Mouse (Mus musculus) cerebellum, adult 11-12 months (tissue): ENCODE results near the gene Gm12216.
"Not testable (repeated sequence)": the region's sequence is repeated elsewhere in the genome, so short reads cannot be mapped to it uniquely, and the experiment has no call there.

ENCODE experiments used
- DNase-seq: peaks from one replicate; pipeline ENCODE4 v3.0.0; 2022

Gm12216 gene

GRCm38 (mm10) chr11:53858761-53859580, at the start of gene Gm12216:
Gene Gm12216 (minus strand): TSS chr11:53859256.
- peak; percentile 13 for DNase-seq

DNA sequence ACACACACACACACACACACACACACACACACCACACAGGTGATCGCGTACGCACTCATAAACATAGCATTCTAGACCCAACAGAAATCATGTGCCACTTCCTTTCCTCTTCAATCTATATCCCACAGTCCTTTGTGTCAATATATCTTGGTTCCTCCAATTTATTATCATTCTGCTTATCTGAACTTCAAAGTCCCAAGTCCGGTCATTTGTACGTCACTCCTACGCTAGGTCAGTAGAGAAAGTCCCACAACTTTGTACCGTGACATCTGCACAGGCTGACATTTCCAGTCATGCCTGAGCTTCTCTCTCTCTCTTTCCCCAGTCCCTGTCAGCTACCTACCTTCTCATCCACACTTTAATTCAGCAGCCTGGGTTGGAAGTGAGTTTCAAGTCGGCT, 49.6 kb upstream of the Gm12216 start:
- no peak for DNase-seq

DNA sequence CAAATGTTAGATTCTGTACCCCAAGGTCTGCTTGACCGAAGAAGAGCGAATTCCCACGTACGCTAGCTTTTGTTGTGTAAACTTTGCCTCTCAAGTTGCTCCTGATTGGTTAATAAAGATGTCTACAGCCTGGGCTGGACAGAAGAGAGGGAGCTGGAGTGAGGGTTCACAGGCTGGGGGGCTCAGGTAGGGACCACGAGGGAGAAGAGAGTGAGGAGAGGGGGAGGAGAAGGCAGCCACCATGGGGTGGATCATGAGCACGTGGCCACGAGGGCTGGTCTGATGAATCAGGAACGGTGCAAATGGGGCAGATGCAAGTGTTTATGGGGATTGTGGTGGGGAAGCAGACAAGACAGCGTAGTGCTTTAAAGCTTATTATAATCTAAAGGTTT, 45.5 kb upstream of the Gm12216 start:
- DNase-seq = no peak

- no peak for DNase-seq
These were observed 44.9 kb upstream of the Gm12216 start for GRCm38 (mm10) chr11:53903781-53904533.

DNA sequence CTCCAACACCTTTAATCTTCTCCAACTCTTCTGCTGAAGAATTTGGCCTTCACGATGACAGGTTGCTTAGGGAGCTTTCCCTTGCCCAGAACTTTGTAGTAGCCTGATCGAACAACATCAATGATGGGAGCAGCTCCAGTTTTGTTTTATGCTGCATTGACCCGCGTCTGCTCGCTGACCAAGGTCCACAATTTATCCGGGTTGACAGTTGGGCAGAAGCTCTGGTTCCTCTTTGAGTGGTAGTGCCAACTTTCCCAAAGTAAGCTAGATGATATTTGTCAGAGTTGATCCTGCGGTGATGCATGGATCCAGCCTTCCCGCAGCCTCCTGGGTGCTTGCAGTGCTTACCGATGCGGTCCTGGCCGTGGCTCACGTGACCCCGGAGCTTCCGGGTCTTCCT, 43.7 kb upstream of the Gm12216 start:
- DNase-seq = no peak

GRCm38 (mm10) chr11:53900991-53901390, 41.9 kb upstream of the Gm12216 start:
- no peak for DNase-seq

- no peak for DNase-seq
These were observed 40.9 kb upstream of the Gm12216 start for GRCm38 (mm10) chr11:53899981-53900380.

DNA sequence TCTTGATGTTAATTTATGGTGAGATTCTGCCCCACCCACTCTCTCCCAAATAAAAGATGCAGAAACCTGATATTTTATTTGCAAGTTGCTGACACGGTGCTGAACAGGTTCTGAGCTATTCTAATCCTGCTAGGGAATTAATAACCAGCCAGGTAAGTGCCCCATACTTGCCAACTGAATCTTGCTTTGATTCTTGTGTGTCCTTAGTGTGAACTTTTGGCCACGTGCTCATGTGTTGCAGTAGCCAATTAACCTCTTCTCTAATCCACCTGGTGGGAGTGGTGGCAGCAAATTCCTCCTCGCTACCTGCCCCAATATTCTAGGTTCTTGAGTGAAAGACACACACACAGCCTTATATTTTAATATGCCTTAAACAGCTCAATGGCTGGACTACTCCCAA, 39.9 kb upstream of the Gm12216 start:
- no peak for DNase-seq

DNA sequence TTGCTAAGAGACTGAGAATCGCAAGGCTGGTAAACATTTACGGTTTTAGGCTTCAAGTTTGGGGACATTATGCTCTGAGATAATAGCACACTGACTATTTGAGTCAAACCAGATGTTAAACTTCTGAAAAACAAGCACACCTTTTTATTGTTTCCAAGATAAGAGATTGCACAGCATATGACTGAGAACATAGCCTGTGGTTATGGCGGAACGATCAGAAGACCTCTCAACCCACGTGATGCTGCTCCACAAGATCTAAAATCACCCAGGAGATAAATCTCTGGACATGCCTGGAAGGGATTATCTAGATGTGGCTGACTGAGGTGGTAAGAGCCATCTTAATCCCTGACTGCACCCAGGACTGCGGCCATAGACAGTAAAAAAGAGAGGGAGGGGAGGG, 37.9 kb upstream of the Gm12216 start:
- no peak for DNase-seq

- no peak for DNase-seq
These were observed 34.4 kb upstream of the Gm12216 start for GRCm38 (mm10) chr11:53893451-53893850.

- no peak for DNase-seq
These were observed 33.8 kb upstream of the Gm12216 start for GRCm38 (mm10) chr11:53892716-53893416.

GRCm38 (mm10) chr11:53891505-53892451, 32.7 kb upstream of the Gm12216 start, which contains the start of gene Slc22a5:
Gene Slc22a5 (minus strand): TSS chr11:53891660.
- DNase-seq = peak; percentile 99

GRCm38 (mm10) chr11:53890906-53891504, 31.9 kb upstream of the Gm12216 start:
- DNase-seq = no peak

DNA sequence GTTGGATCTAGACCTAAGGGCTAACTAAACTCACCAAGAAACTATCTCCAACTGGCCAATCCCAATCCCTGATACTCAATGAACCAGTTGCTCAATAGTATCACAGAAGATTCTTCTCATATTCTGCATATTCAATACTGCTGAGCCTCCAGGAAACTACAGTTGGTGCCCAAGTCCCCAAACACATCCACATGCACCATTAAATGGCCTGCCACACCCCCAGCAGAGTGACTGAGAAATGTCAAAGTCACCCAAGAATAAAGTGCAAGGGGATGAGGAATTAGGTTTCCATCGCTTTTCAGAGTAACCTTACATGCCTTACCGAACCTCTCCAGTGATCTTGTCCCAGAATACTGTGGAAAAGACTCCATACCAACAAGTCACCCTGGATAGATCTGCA, 31.2 kb upstream of the Gm12216 start:
- no peak for DNase-seq

GRCm38 (mm10) chr11:53889091-53889645, 30.1 kb upstream of the Gm12216 start:
- DNase-seq = no peak

GRCm38 (mm10) chr11:53888242-53888641, 29.2 kb upstream of the Gm12216 start:
- no peak for DNase-seq

GRCm38 (mm10) chr11:53883287-53883686, 24.2 kb upstream of the Gm12216 start:
- DNase-seq = no peak

- DNase-seq = not testable (repeated sequence)
These were observed 19.0 kb upstream of the Gm12216 start for GRCm38 (mm10) chr11:53878096-53878495.

DNA sequence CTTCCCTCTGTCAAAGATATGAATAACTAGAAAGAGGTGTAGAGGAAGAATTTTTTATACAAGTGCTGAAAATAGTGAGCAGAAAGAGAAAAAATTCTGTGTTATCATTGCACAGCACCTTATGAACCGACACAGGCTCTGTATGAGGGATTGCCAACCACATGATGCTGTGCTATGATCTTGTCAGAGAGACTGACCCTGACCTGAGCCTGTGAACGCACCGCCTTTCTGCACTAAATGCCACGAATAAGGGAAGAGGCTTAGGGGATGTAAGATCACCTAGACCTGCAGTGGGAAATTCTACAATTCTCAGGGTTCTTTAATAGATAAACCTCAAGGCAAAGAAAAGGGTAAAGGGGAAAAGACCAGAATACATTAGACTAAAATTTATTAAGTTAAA, 17.4 kb upstream of the Gm12216 start:
- no peak for DNase-seq

- DNase-seq = no peak
These were observed 15.7 kb upstream of the Gm12216 start for GRCm38 (mm10) chr11:53874706-53875105.

- DNase-seq = not testable (repeated sequence)
These were observed 15.1 kb upstream of the Gm12216 start for GRCm38 (mm10) chr11:53873909-53874704.
